Mouse (Mus musculus) spleen, adult 2 months (tissue): ENCODE results near the gene Hs1bp3.

Experiments used
- CTCF ChIP-seq: fragments of 200-500 bp; IDR thresholded peaks from 2 replicates; pipeline ENCODE4 v1.5.1; 2011; ENCODE audit warnings: mild to moderate bottlenecking, inconsistent platforms; ENCODE audit not compliant: insufficient read depth, insufficient read length, insufficient replicate concordance; ENCODE audit errors: extremely low read depth
- POLR2A ChIP-seq: fragments of 200-500 bp; IDR thresholded peaks from 2 replicates; pipeline ENCODE4 v1.6.1; 2011; ENCODE audit warnings: low read depth, low read length, inconsistent platforms

DNA sequence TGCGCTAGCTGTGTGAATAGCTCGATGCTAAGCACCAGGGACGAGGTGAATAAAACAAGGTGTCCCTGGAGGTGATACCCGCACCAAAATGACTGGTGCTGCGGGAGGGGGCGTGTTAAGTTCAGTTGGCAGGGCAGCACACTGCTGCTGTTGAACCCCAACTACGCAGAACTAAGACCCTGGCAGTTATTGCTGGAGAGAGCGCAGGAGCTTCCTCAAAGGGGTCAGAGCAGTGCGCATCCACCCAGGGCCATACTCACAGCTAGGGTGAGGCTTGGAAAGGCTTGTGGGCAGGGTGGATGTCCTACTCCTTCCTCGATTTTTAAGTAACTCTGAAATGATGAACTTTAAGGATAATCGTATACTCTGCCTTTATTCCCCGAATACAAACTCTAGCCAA, 541 bp downstream of the Hs1bp3 start:
- TF ChIP-seq POLR2A (no peak), CTCF (no peak)
